15 mouse cellular contexts compared by ENCODE assay signal in the genomic region with DNA sequence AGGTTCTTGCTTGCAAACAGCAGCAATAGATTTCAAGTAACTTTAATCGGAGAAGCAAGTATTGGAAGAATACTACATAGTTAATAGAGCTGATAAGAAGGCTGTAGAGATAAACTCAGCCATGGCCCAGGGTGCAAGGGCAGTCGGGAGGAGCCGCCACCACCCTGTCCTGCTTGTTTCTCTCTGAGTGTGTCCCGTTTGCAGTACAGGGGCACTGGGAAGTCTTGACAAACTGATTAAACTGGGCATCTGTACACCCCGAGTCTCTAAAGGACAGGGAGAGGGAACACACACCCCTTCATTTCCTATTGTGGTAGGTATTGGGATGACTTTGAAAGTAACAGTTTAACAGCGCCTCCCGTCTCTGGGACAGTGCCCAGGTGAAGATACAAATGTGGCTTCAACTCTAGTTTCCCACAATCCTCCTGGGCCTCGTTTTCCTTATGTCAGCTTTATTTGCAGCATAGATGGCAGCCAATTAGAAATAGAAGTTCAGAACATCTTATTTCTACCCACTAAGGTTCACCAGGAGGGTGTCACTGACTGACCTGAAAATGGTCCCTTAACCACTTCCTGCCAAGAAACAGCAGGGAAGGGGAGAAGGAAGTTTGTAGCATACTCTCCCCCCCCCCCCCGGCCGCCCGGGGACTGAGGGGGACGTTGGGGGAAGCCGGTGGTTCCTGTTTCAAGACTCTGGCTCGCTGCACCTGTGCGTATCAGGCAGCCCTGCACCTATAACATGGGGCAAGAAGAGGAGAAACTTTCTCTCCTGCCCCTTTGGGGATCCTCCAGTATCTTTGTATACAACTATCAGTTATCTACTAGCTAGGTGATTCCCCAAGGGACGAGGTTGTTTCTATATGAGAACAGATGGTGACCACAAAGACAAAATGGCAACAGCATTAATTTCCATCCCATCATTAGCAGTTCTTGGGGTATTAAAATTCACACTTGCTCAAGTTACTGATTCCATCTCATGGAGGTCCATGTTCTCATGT. TPM values are rescaled to one million over a fixed set of nuclear protein-coding genes. Genes with fewer than 3 reads are reported as not detected.
DNase-seq lines count a peak whose midpoint lies in the region; ATAC-seq and TF ChIP-seq lines count a peak whose summit lies in the region.
"Had no signal": no experiment of that assay in that cellular context is flagged by ENCODE, and none has a peak within 500 bp of the region (broad histone marks: within the 10 kb centered on the region; RNA-seq: fewer than 3 reads in every experiment).

No protein-coding gene starts in this region.

- H3K4me3 ChIP-seq in CH12.LX (replicated peaks in 1 of 3; ENCODE audit: low read depth in 2 of 3, low read length in 2 of 3, poor library complexity in 1 of 3): no peak overlapping the region
- no peak overlapping the region for H3K4me3 ChIP-seq in liver, embryonic 11.5 days (ENCODE audit: low read depth, low read length)
- no peak overlapping the region for H3K4me3 ChIP-seq in hindbrain, postnatal 0 days (ENCODE audit: low read length)
- H3K4me3 ChIP-seq: heart, embryonic 15.5 days; limb, embryonic 10.5 days had no signal

- H3K36me3 ChIP-seq in CH12.LX (replicated peaks in 1 of 2; ENCODE audit: control insufficient read depth in 1 of 2, insufficient read depth in 1 of 2, low read length in 1 of 2): no peaks in the 10 kb centered on the region
- no peaks in the 10 kb centered on the region for H3K36me3 ChIP-seq in liver, embryonic 11.5 days (ENCODE audit: control insufficient read depth, insufficient read depth, low read length)
- no peaks in the 10 kb centered on the region for H3K36me3 ChIP-seq in hindbrain, postnatal 0 days (ENCODE audit: insufficient read depth, low read length)
- H3K36me3 ChIP-seq: heart, embryonic 15.5 days; limb, embryonic 10.5 days had no signal

- H3K4me1 ChIP-seq in CH12.LX (ENCODE audit: control insufficient read depth in 1 of 2, insufficient read depth in 2 of 2): peaks cover 5 to 12% of the 10 kb centered on the region in 2 experiments; a peak in 3 of 4 replicates
- H3K4me1 ChIP-seq in liver, embryonic 11.5 days (replicated peaks; ENCODE audit: control insufficient read depth, insufficient read depth, low read length): peaks cover 2% of the 10 kb centered on the region; the same call in 1 of the 2 replicates
- H3K4me1 ChIP-seq in hindbrain, postnatal 0 days (ENCODE audit: insufficient read depth, low read length): no peaks in the 10 kb centered on the region
- H3K4me1 ChIP-seq: heart, embryonic 15.5 days; limb, embryonic 10.5 days had no signal

- 44% methylated on average over 16 of the region's 16 CpGs for WGBS in liver, embryonic 11.5 days
- 90% methylated on average over 16 of the region's 16 CpGs for WGBS in hindbrain, postnatal 0 days

- no peaks in the 10 kb centered on the region for H3K27me3 ChIP-seq in CH12.LX (replicated peaks)
- H3K27me3 ChIP-seq in liver, embryonic 11.5 days (replicated peaks; ENCODE audit: control insufficient read depth, insufficient read depth, low read length): no peaks in the 10 kb centered on the region
- no peaks in the 10 kb centered on the region for H3K27me3 ChIP-seq in hindbrain, postnatal 0 days (ENCODE audit: insufficient read depth, low read length)
- H3K27me3 ChIP-seq: heart, embryonic 15.5 days had no signal

- TF ChIP-seq RAD21 in CH12.LX (IDR thresholded peaks at IDR 0.05; ENCODE audit: low read depth, low read length): no peak

- peaks cover 20% of the 10 kb centered on the region for H3K9me3 ChIP-seq in CH12.LX (replicated peaks; ENCODE audit: low read length)
- no peaks in the 10 kb centered on the region for H3K9me3 ChIP-seq in liver, embryonic 11.5 days (ENCODE audit: control insufficient read depth, low read length)
- H3K9me3 ChIP-seq in hindbrain, postnatal 0 days (ENCODE audit: low read length): no peaks in the 10 kb centered on the region
- H3K9me3 ChIP-seq: heart, embryonic 15.5 days; limb, embryonic 10.5 days had no signal

- peak; percentile 69 for DNase-seq in 416B (ENCODE audit: low read depth)
- peak; percentile 85 for DNase-seq in CH12.LX (ENCODE audit: extremely low read depth)
- no peak for DNase-seq in liver, embryonic 11.5 days (ENCODE audit: low spot score)
- no peak for DNase-seq in ovary, postnatal 10 days (ENCODE audit: low spot score)
- DNase-seq in Muller cell, postnatal 12 days (ENCODE audit: inconsistent ontology term): no peak
- no peak for DNase-seq in gastrocnemius, postnatal 25 days
- DNase-seq in hindbrain, postnatal 0 days (ENCODE audit: low spot score): no peak

- H3K27ac ChIP-seq in CH12.LX (ENCODE audit: insufficient read depth, low read depth): no peak overlapping the region
- no peak overlapping the region for H3K27ac ChIP-seq in liver, embryonic 11.5 days (ENCODE audit: low read depth, low read length)
- no peak overlapping the region for H3K27ac ChIP-seq in hindbrain, postnatal 0 days
- H3K27ac ChIP-seq: heart, embryonic 15.5 days; limb, embryonic 10.5 days; macrophage had no signal

- peak; percentile 48; the same call in 1 of the 2 replicates for TF ChIP-seq EP300 in CH12.LX (IDR thresholded peaks at IDR 0.05; ENCODE audit: low read length)

- no peak for TF ChIP-seq CTCF in CH12.LX (conservative IDR thresholded peaks at IDR 0.05 in 1 of 2, IDR thresholded peaks at IDR 0.05 in 1 of 2; ENCODE audit: low read depth in 2 of 2, low read length in 2 of 2)
- no peak for TF ChIP-seq CTCF in hindbrain, postnatal 0 days (IDR thresholded peaks at IDR 0.05; ENCODE audit: low read depth)

- in situ Hi-C loops in CH12.LX (cut with MboI; ENCODE audit: low pct_ligation_motif_present, low pct_unique_long_range_greater_than_20kb, low sequenced_read_pairs): no loop called here

- no peak overlapping the region for H3K9ac ChIP-seq in CH12.LX (ENCODE audit: insufficient read depth, low read depth)
- H3K9ac ChIP-seq in liver, embryonic 11.5 days (ENCODE audit: low read depth, low read length): no peak overlapping the region
- no peak overlapping the region for H3K9ac ChIP-seq in hindbrain, postnatal 0 days (replicated peaks; ENCODE audit: low read length)
- H3K9ac ChIP-seq: heart, embryonic 15.5 days had no signal

- no peak for TF ChIP-seq POLR2A in CH12.LX (IDR thresholded peaks at IDR 0.05; ENCODE audit: low read depth, low read length)

- dilution Hi-C loops in CH12.LX (cut with MboI; ENCODE audit: extremely low pct_ligation_motif_present, extremely low pct_unique_long_range_greater_than_20kb, low sequenced_read_pairs): no loop called here

- no peaks in the 10 kb centered on the region for H3K79me2 ChIP-seq in CH12.LX (replicated peaks; ENCODE audit: control insufficient read depth, extremely low read depth, insufficient read depth, poor library complexity, severe bottlenecking)

- H3K4me2 ChIP-seq in CH12.LX (ENCODE audit: insufficient read depth, low read depth, poor library complexity, severe bottlenecking): peak overlapping the region; percentile 55
- H3K4me2 ChIP-seq in liver, embryonic 11.5 days: peak overlapping the region; percentile 41
- H3K4me2 ChIP-seq in hindbrain, postnatal 0 days (ENCODE audit: low read depth, low read length): no peak overlapping the region
- H3K4me2 ChIP-seq: heart, embryonic 15.5 days had no signal

- ATAC-seq in liver, embryonic 11.5 days (replicated peaks; ENCODE audit: low FRiP score): no peak
- peak; percentile 74 for ATAC-seq in neutrophil, adult 5-6 weeks (ENCODE audit: extremely low read depth, insufficient number of reproducible peaks, low FRiP score, poor library complexity, severe bottlenecking)
- no peak for ATAC-seq in hindbrain, postnatal 0 days

TF ChIP-seq in CH12.LX, 34 proteins besides CTCF, POLR2A, EP300 and RAD21 (continues in another document):
- no peak for TF ChIP-seq ZC3H11A (IDR thresholded peaks at IDR 0.05; ENCODE audit: low read depth, low read length)
- 0 out of 2 replicates have a peak, but pooled peaks have one; percentile 17 for TF ChIP-seq CHD2 (IDR thresholded peaks at IDR 0.05; ENCODE audit: low read length)
- peak; percentile 69 for TF ChIP-seq MAFK (IDR thresholded peaks at IDR 0.05; ENCODE audit: insufficient replicate concordance, low read length)
- no peak for TF ChIP-seq MEF2A (IDR thresholded peaks at IDR 0.05; ENCODE audit: borderline replicate concordance, low read depth, low read length)
- no peak for TF ChIP-seq JUN (IDR thresholded peaks at IDR 0.05; ENCODE audit: insufficient read depth, low read depth, low read length)
- TF ChIP-seq TBP (conservative IDR thresholded peaks at IDR 0.05; ENCODE audit: low read depth, low read length): no peak
- no peak for TF ChIP-seq JUND (conservative IDR thresholded peaks at IDR 0.05; ENCODE audit: low read depth, low read length)
- no peak for TF ChIP-seq ZNF384 (IDR thresholded peaks at IDR 0.05; ENCODE audit: low read depth, low read length)
- TF ChIP-seq NELFE (IDR thresholded peaks at IDR 0.05; ENCODE audit: low read depth, low read length): no peak
- TF ChIP-seq E2F4 (IDR thresholded peaks at IDR 0.05; ENCODE audit: insufficient replicate concordance, low read depth, low read length): no peak
- TF ChIP-seq KAT2A (IDR thresholded peaks at IDR 0.05; ENCODE audit: insufficient replicate concordance, low read length): no peak
- TF ChIP-seq MAZ (IDR thresholded peaks at IDR 0.05; ENCODE audit: low read depth, low read length): peak; percentile 44; the same call in 1 of the 2 replicates
- no peak for TF ChIP-seq MYC (IDR thresholded peaks at IDR 0.05; ENCODE audit: low read depth, low read length)
- no peak for TF ChIP-seq MAX (IDR thresholded peaks at IDR 0.05; ENCODE audit: low read length)
- TF ChIP-seq RCOR1 (conservative IDR thresholded peaks at IDR 0.05; ENCODE audit: low read depth, low read length): no peak
- peak; percentile 35; the same call in 1 of the 2 replicates for TF ChIP-seq ELF1 (IDR thresholded peaks at IDR 0.05; ENCODE audit: low read depth, low read length)

RNA-seq across cellular contexts. Expression of gene Gm10198, which starts 41.9 kb away (rescaled TPM):
- not detected in 2 replicates for total RNA-seq in CH12.LX (2012; rRNA removed)
- total RNA-seq in CH12.LX (2014; rRNA removed): not detected in 2 replicates
- polyA plus RNA-seq in CH12.LX (2012; ENCODE audit: insufficient read length, low read depth): not detected in 2 replicates
- polyA plus RNA-seq in liver, embryonic 11.5 days (2014; fragmentation: Nextera tagmentation; extraction: Ambion mirVana): not detected in 2 replicates
- not detected in 2 replicates for total RNA-seq in neutrophil, adult 5-6 weeks (2017)
- total RNA-seq in gastrocnemius, postnatal 25 days (2021): not detected
- total RNA-seq in hindbrain, postnatal 0 days (2014; rRNA removed): not detected in 2 replicates
- not detected in 2 replicates for polyA plus RNA-seq in hindbrain, postnatal 0 days (2015; fragmentation: Nextera tagmentation; extraction: Ambion mirVana)
- total RNA-seq: gastrocnemius, adult 8-10 months had no signal
- polyA plus RNA-seq: heart, embryonic 15.5 days; intestine, embryonic 14.5 days; limb, embryonic 10.5 days; macrophage; neural tube, embryonic 11.5 days; testis, adult 2 months had no signal

RNA-seq across cellular contexts. Expression of gene Mier3, which starts 46.3 kb away (rescaled TPM):
- total RNA-seq in CH12.LX (2012; rRNA removed): 3.3 and 3.4 TPM in 2 replicates
- 7.3 TPM in 2 replicates for total RNA-seq in CH12.LX (2014; rRNA removed)
- polyA plus RNA-seq in CH12.LX (2012; ENCODE audit: insufficient read length, low read depth): 7.0 and 7.3 TPM in 2 replicates
- polyA plus RNA-seq in liver, embryonic 11.5 days (2014; fragmentation: Nextera tagmentation; extraction: Ambion mirVana): 20.6 and 20.9 TPM in 2 replicates
- 76.1 and 79.4 TPM in 2 replicates for total RNA-seq in neutrophil, adult 5-6 weeks (2017)
- total RNA-seq in gastrocnemius, postnatal 25 days (2021): 1 to 10 TPM; 8.9 to 9.9 TPM
- total RNA-seq in hindbrain, postnatal 0 days (2014; rRNA removed): 28.1 and 32.6 TPM in 2 replicates
- 13.5 and 14.1 TPM in 2 replicates for polyA plus RNA-seq in hindbrain, postnatal 0 days (2015; fragmentation: Nextera tagmentation; extraction: Ambion mirVana)

Comparison
In these comparisons a context has a peak if more than half of its experiments do, and no peak if none do; other contexts are left out.
1. DNase-seq: peak in 416B (single experiment) and CH12.LX (single experiment); none in liver, embryonic 11.5 days (single experiment), ovary, postnatal 10 days (single experiment), Muller cell, postnatal 12 days (single experiment), gastrocnemius, postnatal 25 days (single experiment) and hindbrain, postnatal 0 days (single experiment).